Mouse (Mus musculus): ENCODE results near the gene Rpgrip1l. TPM values are rescaled to one million over a fixed set of nuclear protein-coding genes. Genes with fewer than 3 reads are reported as not detected.

The Rpgrip1l gene
- polyA plus RNA-seq, 1 experiment from 2014 or later, result 14.2 TPM

DNA sequence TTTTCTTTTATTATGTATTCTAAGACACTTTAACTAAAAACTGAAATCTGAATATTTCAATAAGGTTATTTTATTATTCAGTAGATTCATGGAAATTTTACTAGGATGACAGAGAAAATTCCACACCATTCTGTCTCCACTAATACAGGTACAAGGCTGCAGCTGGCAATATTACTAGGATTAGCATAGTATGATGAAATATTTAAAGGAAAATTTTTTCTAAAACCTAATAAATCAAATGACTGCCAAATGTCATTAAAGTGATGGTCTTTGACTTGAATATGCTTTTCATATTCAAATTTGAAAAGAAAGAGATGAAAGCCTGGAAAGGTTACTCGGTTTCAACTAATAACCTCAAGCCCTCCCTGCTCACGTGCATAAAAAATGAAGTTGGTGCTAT lies 79.0 kb downstream of the Rpgrip1l start:
- Histone ChIP-seq H3K9me3 (ENCODE audit: control insufficient read depth, low read length) (no peaks in the 10 kb centered on the region), H3K4me3 (replicated peaks; ENCODE audit: low read length) (no peak overlapping the region), H3K27me3 (ENCODE audit: control insufficient read depth, insufficient read depth, low read length) (no peaks in the 10 kb centered on the region), H3K27ac (no peak overlapping the region), H3K4me2 (replicated peaks) (no peak overlapping the region), H3K9ac (no peak overlapping the region), H3K4me1 (replicated peaks; ENCODE audit: control insufficient read depth, insufficient read depth, low read length) (peaks cover 4% of the 10 kb centered on the region), H3K36me3 (replicated peaks; ENCODE audit: control insufficient read depth, insufficient read depth) (no peaks in the 10 kb centered on the region)
- ATAC-seq (ENCODE audit: low FRiP score) (no peak), DNase-seq (ENCODE audit: low spot score) (no peak)
- 21% methylated on average over 2 of the region's 2 CpGs for WGBS

DNA sequence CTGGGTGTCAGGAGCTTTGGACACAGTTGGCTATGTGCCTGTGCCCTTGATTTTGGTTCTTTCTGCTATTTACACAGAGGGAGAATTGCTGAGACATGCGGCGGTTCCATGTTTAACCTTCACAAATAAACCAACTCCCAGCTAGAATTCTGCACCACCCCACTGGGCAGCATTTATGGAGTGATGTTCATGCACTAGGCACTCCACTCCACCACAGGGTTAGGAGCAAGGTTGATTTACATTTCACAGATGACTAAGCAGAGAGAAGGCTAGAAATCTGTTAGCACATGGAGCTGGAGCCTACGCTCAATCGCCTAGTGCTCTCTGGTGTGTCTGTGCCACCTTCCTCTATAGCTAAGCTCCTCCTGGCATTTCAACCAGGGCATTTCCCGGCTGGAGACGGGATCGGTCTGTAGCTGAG lies 85.6 kb downstream of the Rpgrip1l start:
- H3K36me3 ChIP-seq (replicated peaks; ENCODE audit: control insufficient read depth, insufficient read depth), result no peaks in the 10 kb centered on the region
- H3K4me2 ChIP-seq (replicated peaks), result no peak overlapping the region
- H3K4me1 ChIP-seq (replicated peaks; ENCODE audit: control insufficient read depth, insufficient read depth, low read length), result no peaks in the 10 kb centered on the region
- no peak overlapping the region for H3K27ac ChIP-seq
- DNase-seq (ENCODE audit: low spot score), result no peak
- H3K4me3 ChIP-seq (replicated peaks; ENCODE audit: low read length), result no peak overlapping the region
- no peaks in the 10 kb centered on the region for H3K9me3 ChIP-seq (ENCODE audit: control insufficient read depth, low read length)
- no peak for ATAC-seq (ENCODE audit: low FRiP score)
- 92% methylated on average over 7 of the region's 7 CpGs for WGBS
- H3K9ac ChIP-seq, result no peak overlapping the region
- H3K27me3 ChIP-seq (ENCODE audit: control insufficient read depth, insufficient read depth, low read length), result no peaks in the 10 kb centered on the region

DNA sequence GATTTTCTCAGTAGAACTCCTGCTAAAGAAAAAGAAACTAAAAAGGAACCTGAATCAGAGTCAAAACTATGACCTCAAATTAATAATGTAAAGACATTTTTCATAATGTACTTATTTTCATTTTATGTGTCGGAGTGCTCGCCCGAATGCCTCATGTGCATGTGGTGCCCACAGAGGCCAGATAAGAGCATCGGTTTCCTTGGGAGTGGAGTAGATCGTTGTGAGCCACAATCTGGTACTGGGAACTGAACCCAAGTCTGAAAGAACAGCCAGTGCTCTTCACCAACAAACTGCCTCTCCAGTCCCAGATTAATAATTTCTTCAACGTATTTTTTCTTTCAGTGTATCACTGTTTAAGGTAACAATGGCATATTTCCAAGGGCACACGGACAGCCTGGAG lies 88.8 kb downstream of the Rpgrip1l start:
- Histone ChIP-seq H3K9me3 (ENCODE audit: control insufficient read depth, low read length) (no peaks in the 10 kb centered on the region), H3K27ac (no peak overlapping the region), H3K27me3 (ENCODE audit: control insufficient read depth, insufficient read depth, low read length) (no peaks in the 10 kb centered on the region), H3K36me3 (replicated peaks; ENCODE audit: control insufficient read depth, insufficient read depth) (no peaks in the 10 kb centered on the region), H3K4me1 (replicated peaks; ENCODE audit: control insufficient read depth, insufficient read depth, low read length) (no peaks in the 10 kb centered on the region), H3K4me3 (replicated peaks; ENCODE audit: low read length) (no peak overlapping the region), H3K9ac (no peak overlapping the region), H3K4me2 (replicated peaks) (no peak overlapping the region)
- ATAC-seq (ENCODE audit: low FRiP score) (no peak), DNase-seq (ENCODE audit: low spot score) (no peak)
- WGBS, result 95% methylated on average over 7 of the region's 7 CpGs

DNA sequence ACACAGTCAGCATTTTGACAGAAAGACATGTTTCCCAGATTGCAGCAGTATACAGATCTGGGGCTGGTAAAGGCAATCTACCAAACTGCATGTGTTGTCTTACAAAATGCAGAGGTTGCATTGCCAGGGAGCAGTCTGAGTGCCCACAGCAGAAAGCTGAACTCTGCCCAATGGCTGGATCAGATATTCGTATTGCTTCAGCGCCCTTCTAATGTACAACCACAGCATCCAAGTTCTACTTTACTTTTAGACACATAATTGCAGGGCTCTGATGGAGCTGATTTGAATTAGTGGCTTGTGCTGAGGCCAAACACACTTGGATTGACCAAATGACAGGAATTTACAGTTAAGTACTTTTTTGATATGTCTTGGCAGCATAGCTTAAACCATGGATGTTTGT lies 91.2 kb downstream of the Rpgrip1l start:
- 94% methylated on average over 2 of the region's 2 CpGs for WGBS
- Histone ChIP-seq H3K4me1 (replicated peaks; ENCODE audit: control insufficient read depth, insufficient read depth, low read length) (no peaks in the 10 kb centered on the region), H3K9me3 (ENCODE audit: control insufficient read depth, low read length) (no peaks in the 10 kb centered on the region), H3K4me2 (replicated peaks) (no peak overlapping the region), H3K27ac (no peak overlapping the region), H3K27me3 (ENCODE audit: control insufficient read depth, insufficient read depth, low read length) (no peaks in the 10 kb centered on the region), H3K9ac (no peak overlapping the region), H3K36me3 (replicated peaks; ENCODE audit: control insufficient read depth, insufficient read depth) (no peaks in the 10 kb centered on the region), H3K4me3 (replicated peaks; ENCODE audit: low read length) (no peak overlapping the region)
- ATAC-seq (ENCODE audit: low FRiP score) (no peak), DNase-seq (ENCODE audit: low spot score) (no peak)

- Histone ChIP-seq H3K4me3 (replicated peaks; ENCODE audit: low read length) (no peak overlapping the region), H3K27ac (peak overlapping the region; percentile 11; the same call in 1 of the 2 replicates), H3K9me3 (ENCODE audit: control insufficient read depth, low read length) (no peaks in the 10 kb centered on the region), H3K4me2 (replicated peaks) (no peak overlapping the region), H3K27me3 (ENCODE audit: control insufficient read depth, insufficient read depth, low read length) (no peaks in the 10 kb centered on the region), H3K9ac (no peak overlapping the region), H3K36me3 (replicated peaks; ENCODE audit: control insufficient read depth, insufficient read depth) (no peaks in the 10 kb centered on the region), H3K4me1 (replicated peaks; ENCODE audit: control insufficient read depth, insufficient read depth, low read length) (no peaks in the 10 kb centered on the region)
- WGBS, result 58% methylated on average over 4 of the region's 4 CpGs
- no peak for DNase-seq (ENCODE audit: low spot score)
- no peak for ATAC-seq (ENCODE audit: low FRiP score)
Measured at GRCm38 (mm10) chr8:91218271-91218670, 94.8 kb downstream of the Rpgrip1l start.

DNA sequence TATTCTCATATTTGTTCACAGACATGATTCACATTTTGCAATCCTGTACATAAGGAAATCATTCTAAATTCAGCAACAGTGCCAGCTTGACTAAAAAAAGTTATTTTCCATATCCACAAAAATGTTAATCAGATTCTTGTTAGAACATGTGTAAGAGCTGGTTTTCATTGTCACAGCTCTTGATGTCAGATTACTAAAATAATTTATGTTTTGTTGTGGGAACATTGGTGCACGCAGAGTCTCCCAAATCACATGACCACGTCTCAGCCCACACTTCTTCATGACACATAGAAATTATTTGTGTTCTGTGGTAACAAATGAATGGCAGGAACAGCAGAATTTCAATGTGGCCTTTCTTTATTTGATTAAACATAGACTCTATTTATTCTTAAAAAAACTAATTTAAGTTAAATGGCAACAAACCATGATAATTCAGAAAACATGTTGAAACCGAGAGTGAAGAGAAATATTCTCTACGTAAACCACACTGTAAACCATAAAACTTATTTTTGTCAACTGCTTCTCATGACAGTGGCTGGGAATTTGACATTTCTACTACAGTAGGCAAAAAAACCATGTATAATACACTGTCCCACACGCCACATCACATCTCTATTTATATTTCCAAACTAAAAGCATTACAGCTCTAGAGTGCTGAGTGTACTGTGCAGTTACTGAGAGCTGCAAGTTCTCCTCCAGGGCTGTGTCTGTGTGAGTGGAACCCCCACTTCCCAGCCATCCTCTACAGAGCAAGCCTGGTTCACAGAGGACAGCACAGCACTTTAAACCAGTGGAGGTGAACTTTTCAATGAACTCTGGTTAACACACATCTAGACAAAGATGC lies 95.8 kb downstream of the Rpgrip1l start:
- no peak overlapping the region for H3K27ac ChIP-seq
- no peaks in the 10 kb centered on the region for H3K9me3 ChIP-seq (ENCODE audit: control insufficient read depth, low read length)
- no peak overlapping the region for H3K4me2 ChIP-seq (replicated peaks)
- no peaks in the 10 kb centered on the region for H3K4me1 ChIP-seq (replicated peaks; ENCODE audit: control insufficient read depth, insufficient read depth, low read length)
- 92% methylated on average over 5 of the region's 5 CpGs for WGBS
- H3K27me3 ChIP-seq (ENCODE audit: control insufficient read depth, insufficient read depth, low read length), result no peaks in the 10 kb centered on the region
- no peaks in the 10 kb centered on the region for H3K36me3 ChIP-seq (replicated peaks; ENCODE audit: control insufficient read depth, insufficient read depth)
- H3K9ac ChIP-seq, result no peak overlapping the region
- no peak overlapping the region for H3K4me3 ChIP-seq (replicated peaks; ENCODE audit: low read length)
- no peak for DNase-seq (ENCODE audit: low spot score)
- ATAC-seq (ENCODE audit: low FRiP score), result no peak

GRCm38 (mm10) chr8:91214287-91214686 lies 98.8 kb downstream of the Rpgrip1l start:
- no peaks in the 10 kb centered on the region for H3K4me1 ChIP-seq (replicated peaks; ENCODE audit: control insufficient read depth, insufficient read depth, low read length)
- no peak for ATAC-seq (ENCODE audit: low FRiP score)

DNA sequence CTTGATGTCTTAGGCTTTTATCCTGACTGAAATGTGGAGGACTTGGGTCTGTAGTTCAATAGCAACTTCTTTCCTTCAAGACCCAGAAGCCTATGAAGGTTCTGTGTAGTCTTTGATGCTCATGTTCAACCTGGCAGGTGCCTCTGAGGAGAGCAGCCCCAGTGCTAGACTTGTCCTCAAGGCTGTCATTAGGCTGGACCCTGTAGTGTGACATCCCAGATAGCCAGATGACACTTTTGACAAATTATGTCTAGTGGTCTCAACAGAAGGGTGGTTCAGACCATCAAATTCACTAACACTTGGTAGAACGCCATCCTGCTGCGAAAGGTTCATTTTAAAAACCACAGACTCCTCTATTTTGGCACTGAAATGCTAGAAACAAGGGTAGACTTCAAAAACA lies 100.1 kb downstream of the Rpgrip1l start:
- Histone ChIP-seq H3K9me3 (ENCODE audit: control insufficient read depth, low read length) (no peaks in the 10 kb centered on the region), H3K27ac (no peak overlapping the region), H3K27me3 (ENCODE audit: control insufficient read depth, insufficient read depth, low read length) (no peaks in the 10 kb centered on the region), H3K4me3 (replicated peaks; ENCODE audit: low read length) (no peak overlapping the region), H3K9ac (no peak overlapping the region), H3K4me1 (replicated peaks; ENCODE audit: control insufficient read depth, insufficient read depth, low read length) (no peaks in the 10 kb centered on the region), H3K36me3 (replicated peaks; ENCODE audit: control insufficient read depth, insufficient read depth) (no peaks in the 10 kb centered on the region), H3K4me2 (replicated peaks) (no peak overlapping the region)
- ATAC-seq (ENCODE audit: low FRiP score) (no peak), DNase-seq (ENCODE audit: low spot score) (no peak)
- 93% methylated on average over 2 of the region's 2 CpGs for WGBS

More at GRCm38 (mm10) chr8:91214287-91214686, 98.8 kb downstream of the Rpgrip1l start:
- Histone ChIP-seq H3K9ac (no peak overlapping the region), H3K4me3 (replicated peaks; ENCODE audit: low read length) (no peak overlapping the region), H3K4me2 (replicated peaks) (no peak overlapping the region), H3K27me3 (ENCODE audit: control insufficient read depth, insufficient read depth, low read length) (no peaks in the 10 kb centered on the region), H3K36me3 (replicated peaks; ENCODE audit: control insufficient read depth, insufficient read depth) (no peaks in the 10 kb centered on the region), H3K9me3 (ENCODE audit: control insufficient read depth, low read length) (no peaks in the 10 kb centered on the region), H3K27ac (no peak overlapping the region)
- 65% methylated on average over 3 of the region's 3 CpGs for WGBS
- no peak for DNase-seq (ENCODE audit: low spot score)

DNA sequence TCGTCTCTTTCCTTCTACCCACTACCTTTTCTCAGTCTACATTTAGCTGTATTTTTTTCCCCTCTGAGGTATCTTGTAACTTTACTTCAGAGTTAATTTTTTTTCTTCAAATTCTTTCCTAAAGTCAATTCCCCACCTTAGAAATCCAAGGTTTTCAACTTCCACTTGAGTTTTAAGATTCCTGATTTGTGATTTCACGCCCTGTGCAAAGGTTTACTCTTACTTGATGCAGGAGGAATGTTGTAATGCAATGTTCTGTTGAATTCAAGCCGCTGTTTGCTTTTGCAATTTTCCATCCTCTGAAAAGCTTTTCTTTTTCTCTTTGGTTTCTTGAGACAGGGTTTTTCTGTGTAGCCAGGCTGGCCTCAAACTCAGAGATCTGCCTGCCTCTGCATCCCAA lies 103.4 kb downstream of the Rpgrip1l start:
- Histone ChIP-seq H3K27ac (no peak overlapping the region), H3K9me3 (ENCODE audit: control insufficient read depth, low read length) (no peaks in the 10 kb centered on the region), H3K4me1 (replicated peaks; ENCODE audit: control insufficient read depth, insufficient read depth, low read length) (no peaks in the 10 kb centered on the region), H3K9ac (no peak overlapping the region), H3K36me3 (replicated peaks; ENCODE audit: control insufficient read depth, insufficient read depth) (no peaks in the 10 kb centered on the region), H3K4me3 (replicated peaks; ENCODE audit: low read length) (no peak overlapping the region), H3K4me2 (replicated peaks) (no peak overlapping the region), H3K27me3 (ENCODE audit: control insufficient read depth, insufficient read depth, low read length) (no peaks in the 10 kb centered on the region)
- DNase-seq (ENCODE audit: low spot score) (no peak), ATAC-seq (ENCODE audit: low FRiP score) (no peak)
- 87% methylated on average over 3 of the region's 3 CpGs for WGBS
